Mouse (Mus musculus) liver, adult 2 months (tissue): ENCODE measurements around the gene Fam43a.
A peak's percentile ranks its signal among the peaks of the same experiment; 100 is the strongest.

Experiments used
- CTCF ChIP-seq: fragments of 200-500 bp; IDR thresholded peaks from 2 replicates; pipeline ENCODE4 v1.5.1; 2011; ENCODE audit warnings: low read depth, low read length, control low read depth
- POLR2A ChIP-seq: fragments of 200-500 bp; IDR thresholded peaks from 2 replicates; pipeline ENCODE4 v1.6.1; 2011; ENCODE audit warnings: low read length, control low read depth; ENCODE audit not compliant: insufficient read depth; ENCODE audit errors: extremely low read depth

DNA sequence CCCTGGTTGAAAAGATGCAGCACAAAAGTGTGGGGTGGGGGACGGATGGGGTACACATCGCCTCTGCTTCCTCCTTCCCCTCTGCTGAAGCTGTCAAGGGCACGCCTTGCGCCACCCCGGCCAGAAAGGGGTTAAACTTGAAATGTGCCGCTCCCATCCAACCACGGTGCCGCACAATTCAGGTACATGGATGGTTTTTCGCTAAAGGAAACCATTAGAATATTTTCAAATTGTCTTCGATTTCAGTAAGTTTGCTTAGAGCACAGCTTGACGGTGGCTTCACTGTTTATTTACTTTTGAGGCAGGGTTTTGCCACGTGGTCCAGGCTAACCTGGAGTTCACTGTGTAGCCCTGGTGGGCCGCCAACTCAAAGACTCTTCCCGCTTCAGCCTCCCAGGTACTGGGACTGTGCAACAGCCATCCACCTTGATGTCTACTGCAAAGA lies 48.8 kb upstream of the Fam43a start, which contains the start of gene Tmem44:
- TF ChIP-seq CTCF (peak; percentile 28; the same call in 1 of the 2 replicates), POLR2A (no peak)
